Mouse (Mus musculus) kidney, adult 8-10 months (tissue): ENCODE results near the gene Ddx6.
"Not testable (repeated sequence)": the region's sequence is repeated elsewhere in the genome, so short reads cannot be mapped to it uniquely, and the experiment has no call there.

Experiments
- DNase-seq, 2 experiments: peaks; one replicate each; pipeline ENCODE4 v3.0.0; 2022

The Ddx6 gene

GRCm38 (mm10) chr9:44604779-44605615 lies at the start of gene Ddx6:
Gene Ddx6, plus strand, starts transcription at chr9:44604892.
- peak; percentile 53 to 71 for DNase-seq

- no peak for DNase-seq
Measured at GRCm38 (mm10) chr9:44561597-44561996, 43.1 kb upstream of the Ddx6 start, which contains the start of gene Cxcr5. Gene Cxcr5, minus strand, starts transcription at chr9:44561877.

- DNase-seq, result no peak
Measured at GRCm38 (mm10) chr9:44562936-44563335, 41.8 kb upstream of the Ddx6 start.

GRCm38 (mm10) chr9:44565367-44565766 lies 39.3 kb upstream of the Ddx6 start:
- no peak for DNase-seq

GRCm38 (mm10) chr9:44567338-44568082 lies 37.2 kb upstream of the Ddx6 start:
- no peak for DNase-seq

GRCm38 (mm10) chr9:44568083-44568455 lies 36.6 kb upstream of the Ddx6 start:
- no peak for DNase-seq

GRCm38 (mm10) chr9:44570939-44571382 lies 33.7 kb upstream of the Ddx6 start:
- no peak for DNase-seq

GRCm38 (mm10) chr9:44573306-44573705 lies 31.4 kb upstream of the Ddx6 start:
- DNase-seq, result no peak

GRCm38 (mm10) chr9:44575095-44575494 lies 29.6 kb upstream of the Ddx6 start:
- no peak for DNase-seq

GRCm38 (mm10) chr9:44576046-44576445 lies 28.6 kb upstream of the Ddx6 start:
- not testable (repeated sequence) for DNase-seq

GRCm38 (mm10) chr9:44579392-44579791 lies 25.3 kb upstream of the Ddx6 start:
- DNase-seq, result no peak

GRCm38 (mm10) chr9:44580085-44580484 lies 24.6 kb upstream of the Ddx6 start:
- no peak for DNase-seq

- no peak for DNase-seq
Measured at GRCm38 (mm10) chr9:44581423-44581822, 23.3 kb upstream of the Ddx6 start.

GRCm38 (mm10) chr9:44582390-44582789 lies 22.3 kb upstream of the Ddx6 start:
- no peak for DNase-seq

GRCm38 (mm10) chr9:44586640-44587261 lies 17.9 kb upstream of the Ddx6 start:
- no peak for DNase-seq

GRCm38 (mm10) chr9:44587262-44588160 lies 17.2 kb upstream of the Ddx6 start:
- DNase-seq, result no peak

- no peak for DNase-seq
Measured at GRCm38 (mm10) chr9:44588605-44589004, 16.1 kb upstream of the Ddx6 start.

GRCm38 (mm10) chr9:44589095-44589494 lies 15.6 kb upstream of the Ddx6 start:
- DNase-seq, result no peak

- DNase-seq, result no peak
Measured at GRCm38 (mm10) chr9:44590969-44591368, 13.7 kb upstream of the Ddx6 start.

- no peak for DNase-seq
Measured at GRCm38 (mm10) chr9:44591595-44592188, 13.0 kb upstream of the Ddx6 start.

GRCm38 (mm10) chr9:44593221-44593620 lies 11.5 kb upstream of the Ddx6 start:
- DNase-seq, result no peak

GRCm38 (mm10) chr9:44593886-44594285 lies 10.8 kb upstream of the Ddx6 start:
- DNase-seq, result no peak
